Mouse (Mus musculus): ENCODE data around the gene Ntn3.

The Ntn3 gene

GRCm38 (mm10) chr17:24209043-24209915, at the start of gene Ntn3:
Gene Ntn3, minus strand, starts transcription at chr17:24209531.
- peak; percentile 55 to 74 for DNase-seq

- no peak for DNase-seq
Observed at GRCm38 (mm10) chr17:24258981-24259380, 49.6 kb upstream of the Ntn3 start.

GRCm38 (mm10) chr17:24252329-24252728, 43.0 kb upstream of the Ntn3 start:
- DNase-seq = no peak

GRCm38 (mm10) chr17:24251320-24252069, 42.2 kb upstream of the Ntn3 start, which contains the start of gene Ccnf:
Gene Ccnf, minus strand, starts transcription at chr17:24251484.
- peak; percentile 97 to 98 for DNase-seq

GRCm38 (mm10) chr17:24250988-24251319, 41.6 kb upstream of the Ntn3 start:
- DNase-seq = no peak

- no peak for DNase-seq
Observed at GRCm38 (mm10) chr17:24248641-24249040, 39.3 kb upstream of the Ntn3 start.

- DNase-seq = no peak
Observed at GRCm38 (mm10) chr17:24244061-24244460, 34.7 kb upstream of the Ntn3 start.

- DNase-seq = peak in 1 of 2 experiments; percentile 57
Observed at GRCm38 (mm10) chr17:24243311-24243969, 34.1 kb upstream of the Ntn3 start.

- DNase-seq = no peak
Observed at GRCm38 (mm10) chr17:24236921-24237320, 27.6 kb upstream of the Ntn3 start.

- no peak for DNase-seq
Observed at GRCm38 (mm10) chr17:24236479-24236878, 27.1 kb upstream of the Ntn3 start.

- DNase-seq = no peak
Observed at GRCm38 (mm10) chr17:24227941-24228340, 18.6 kb upstream of the Ntn3 start.

GRCm38 (mm10) chr17:24226721-24227120, 17.4 kb upstream of the Ntn3 start:
- DNase-seq = no peak

GRCm38 (mm10) chr17:24225851-24226250, 16.5 kb upstream of the Ntn3 start:
- DNase-seq = no peak

- DNase-seq = no peak
Observed at GRCm38 (mm10) chr17:24224741-24225140, 15.4 kb upstream of the Ntn3 start.

GRCm38 (mm10) chr17:24223513-24223912, 14.2 kb upstream of the Ntn3 start:
- DNase-seq = no peak

GRCm38 (mm10) chr17:24222653-24223052, 13.3 kb upstream of the Ntn3 start:
- no peak for DNase-seq

GRCm38 (mm10) chr17:24220435-24221411, 11.4 kb upstream of the Ntn3 start, which contains the start of gene Tedc2:
Gene Tedc2, minus strand, starts transcription at chr17:24220851.
- peak; percentile 95 for DNase-seq

GRCm38 (mm10) chr17:24216836-24217235, 7.5 kb upstream of the Ntn3 start:
- no peak for DNase-seq

- DNase-seq = peak in 1 of 2 experiments; percentile 18
Observed at GRCm38 (mm10) chr17:24213186-24213585, 3.9 kb upstream of the Ntn3 start.

GRCm38 (mm10) chr17:24212441-24213018, 3.2 kb upstream of the Ntn3 start:
- DNase-seq = no peak

GRCm38 (mm10) chr17:24211631-24212440, 2.5 kb upstream of the Ntn3 start:
- DNase-seq = peak; percentile 74 to 76
